In genomic region chr7:84286526-84287225, GRCm38 (mm10) we compare ENCODE assay signal across 31 mouse cellular contexts.
DNase-seq lines count a peak whose midpoint lies in the region; ATAC-seq and TF ChIP-seq lines count a peak whose summit lies in the region.
"Had no signal": no experiment of that assay in that cellular context is flagged by ENCODE, and none has a peak within 500 bp of the region (broad histone marks: within the 10 kb centered on the region; RNA-seq: fewer than 3 reads in every experiment).

No protein-coding gene starts in this region.

- ATAC-seq in forebrain, embryonic 13.5 days, result peak; percentile 79
- ATAC-seq in forebrain, embryonic 11.5 days (replicated peaks; ENCODE audit: low FRiP score), result no peak
- peak; percentile 79 for ATAC-seq in forebrain, embryonic 14.5 days
- ATAC-seq in forebrain, postnatal 0 days, result peak; percentile 80
- no peak for ATAC-seq in midbrain, embryonic 14.5 days (ENCODE audit: low FRiP score, low TSS enrichment)
- ATAC-seq: hindbrain, embryonic 16.5 days; intestine, embryonic 15.5 days; Patski had no signal

- no peak for TF ChIP-seq CTCF in brain, embryonic 14.5 days (IDR thresholded peaks at IDR 0.05; ENCODE audit: borderline replicate concordance, extremely low read depth, insufficient read depth, insufficient read length)
- TF ChIP-seq CTCF in forebrain, postnatal 0 days (IDR thresholded peaks at IDR 0.05; ENCODE audit: low read depth), result no peak

- no peak for TF ChIP-seq POLR2A in brain, embryonic 14.5 days (IDR thresholded peaks at IDR 0.05; ENCODE audit: borderline replicate concordance, extremely low read depth, insufficient read depth, insufficient read length, poor library complexity, severe bottlenecking)

- no peak overlapping the region for H3K4me2 ChIP-seq in forebrain, embryonic 13.5 days
- no peak overlapping the region for H3K4me2 ChIP-seq in forebrain, embryonic 11.5 days (ENCODE audit: low read depth, low read length, severe bottlenecking)
- H3K4me2 ChIP-seq in forebrain, embryonic 14.5 days (ENCODE audit: low read length), result no peak overlapping the region
- no peak overlapping the region for H3K4me2 ChIP-seq in forebrain, postnatal 0 days (ENCODE audit: low read depth)
- H3K4me2 ChIP-seq in midbrain, embryonic 14.5 days (ENCODE audit: low read length), result no peak overlapping the region
- H3K4me2 ChIP-seq: embryonic facial prominence, embryonic 13.5 days; heart, embryonic 12.5 days; heart, embryonic 15.5 days; hindbrain, embryonic 13.5 days; intestine, embryonic 15.5 days had no signal

- H3K4me1 ChIP-seq in forebrain, embryonic 13.5 days, result no peaks in the 10 kb centered on the region; the same call in 1 of the 2 replicates
- H3K4me1 ChIP-seq in forebrain, embryonic 11.5 days (replicated peaks; ENCODE audit: control insufficient read depth, insufficient read depth, low read length), result no peaks in the 10 kb centered on the region
- no peaks in the 10 kb centered on the region for H3K4me1 ChIP-seq in forebrain, embryonic 14.5 days (ENCODE audit: control insufficient read depth, insufficient read depth, low read length)
- H3K4me1 ChIP-seq in forebrain, postnatal 0 days (ENCODE audit: insufficient read depth), result 0 out of 2 replicates have a peak, but pooled peaks cover 3% of the 10 kb centered on the region
- H3K4me1 ChIP-seq in midbrain, embryonic 14.5 days (ENCODE audit: control insufficient read depth, insufficient read depth, low read length), result no peaks in the 10 kb centered on the region
- H3K4me1 ChIP-seq: embryonic facial prominence, embryonic 13.5 days; heart, embryonic 12.5 days; heart, embryonic 15.5 days; hindbrain, embryonic 10.5 days; hindbrain, embryonic 13.5 days; intestine, embryonic 15.5 days had no signal

- H3K27ac ChIP-seq in forebrain, embryonic 13.5 days, result peak overlapping the region; percentile 65
- no peak overlapping the region for H3K27ac ChIP-seq in forebrain, embryonic 11.5 days (ENCODE audit: low read depth, low read length)
- peak overlapping the region; percentile 65 for H3K27ac ChIP-seq in forebrain, embryonic 14.5 days (ENCODE audit: low read depth, low read length)
- H3K27ac ChIP-seq in forebrain, postnatal 0 days (ENCODE audit: low read depth, low read length), result peak overlapping the region; percentile 77
- H3K27ac ChIP-seq in midbrain, embryonic 14.5 days (replicated peaks; ENCODE audit: low read depth, low read length), result no peak overlapping the region
- H3K27ac ChIP-seq: embryonic facial prominence, embryonic 13.5 days; heart, adult 2 months; heart, embryonic 15.5 days; hindbrain, embryonic 10.5 days; hindbrain, embryonic 13.5 days; intestine, embryonic 15.5 days had no signal

- WGBS in forebrain, embryonic 13.5 days, result 67% methylated on average over 8 of the region's 8 CpGs
- WGBS in forebrain, embryonic 11.5 days, result 88% methylated on average over 8 of the region's 8 CpGs
- WGBS in forebrain, embryonic 14.5 days, result 58% methylated on average over 8 of the region's 8 CpGs
- whole genome bisulfite sequencing in forebrain, postnatal 0 days, result 55% methylated on average over 8 of the region's 8 CpGs
- WGBS in midbrain, embryonic 14.5 days, result 86% methylated on average over 8 of the region's 8 CpGs

- DNase-seq in forebrain, embryonic 11.5 days (ENCODE audit: low spot score), result no peak
- DNase-seq in brain, embryonic 14.5 days (ENCODE audit: low read depth), result peak; percentile 87
- DNase-seq in forebrain, embryonic 14.5 days (ENCODE audit: low spot score), result peak; percentile 80
- DNase-seq in forebrain, postnatal 0 days, result no peak
- DNase-seq in midbrain, embryonic 14.5 days, result no peak
- DNase-seq in frontal cortex, postnatal 36 days (ENCODE audit: low spot score in 2 of 2), result no peak
- no peak for DNase-seq in neural tube, embryonic 10.5 days (ENCODE audit: extremely low spot score, low spot score)
- DNase-seq: adrenal gland, postnatal 10 days; adrenal gland, postnatal 36 days; B cell, adult 2 months; cerebellum, adult 18-20 months; cerebellum, adult 9-10 months; cerebellum, postnatal 14 days; gastrocnemius, postnatal 36 days; heart, adult 2 months; heart, postnatal 10 days; heart, postnatal 36 days; kidney, adult 11 months; kidney, adult 8-10 months had no signal

- H3K27me3 ChIP-seq in forebrain, embryonic 13.5 days, result no peaks in the 10 kb centered on the region
- no peaks in the 10 kb centered on the region for H3K27me3 ChIP-seq in forebrain, embryonic 11.5 days (ENCODE audit: control insufficient read depth, insufficient read depth, low read length)
- no peaks in the 10 kb centered on the region for H3K27me3 ChIP-seq in forebrain, embryonic 14.5 days (replicated peaks; ENCODE audit: control insufficient read depth, insufficient read depth, low read length)
- no peaks in the 10 kb centered on the region for H3K27me3 ChIP-seq in forebrain, postnatal 0 days (ENCODE audit: insufficient read depth, low read length)
- H3K27me3 ChIP-seq in midbrain, embryonic 14.5 days (ENCODE audit: control insufficient read depth, insufficient read depth, low read length), result no peaks in the 10 kb centered on the region
- H3K27me3 ChIP-seq: CH12.LX; embryonic facial prominence, embryonic 13.5 days; heart, embryonic 12.5 days; heart, embryonic 15.5 days; hindbrain, embryonic 13.5 days; intestine, embryonic 15.5 days; Patski had no signal

- H3K9ac ChIP-seq in forebrain, embryonic 13.5 days, result no peak overlapping the region
- H3K9ac ChIP-seq in forebrain, embryonic 11.5 days (ENCODE audit: low read length), result no peak overlapping the region
- H3K9ac ChIP-seq in forebrain, embryonic 14.5 days (ENCODE audit: low read length), result no peak overlapping the region
- H3K9ac ChIP-seq in forebrain, postnatal 0 days, result no peak overlapping the region
- H3K9ac ChIP-seq in midbrain, embryonic 14.5 days (replicated peaks; ENCODE audit: low read length), result no peak overlapping the region
- H3K9ac ChIP-seq: embryonic facial prominence, embryonic 13.5 days; heart, embryonic 12.5 days; heart, embryonic 15.5 days; hindbrain, embryonic 13.5 days; intestine, embryonic 15.5 days had no signal

- H3K9me3 ChIP-seq in forebrain, embryonic 13.5 days (replicated peaks), result no peaks in the 10 kb centered on the region
- no peaks in the 10 kb centered on the region for H3K9me3 ChIP-seq in forebrain, embryonic 11.5 days (ENCODE audit: control insufficient read depth, low read length)
- no peaks in the 10 kb centered on the region for H3K9me3 ChIP-seq in forebrain, embryonic 14.5 days (replicated peaks; ENCODE audit: control insufficient read depth, low read length)
- H3K9me3 ChIP-seq in forebrain, postnatal 0 days (ENCODE audit: low read length), result no peaks in the 10 kb centered on the region
- no peaks in the 10 kb centered on the region for H3K9me3 ChIP-seq in midbrain, embryonic 14.5 days (ENCODE audit: control insufficient read depth, low read length)
- H3K9me3 ChIP-seq: embryonic facial prominence, embryonic 13.5 days; G1E; heart, embryonic 12.5 days; heart, embryonic 15.5 days; hindbrain, embryonic 10.5 days; hindbrain, embryonic 13.5 days; intestine, embryonic 15.5 days had no signal

- H3K36me3 ChIP-seq in forebrain, embryonic 13.5 days (ENCODE audit: poor library complexity, severe bottlenecking), result peaks cover 64% of the 10 kb centered on the region
- H3K36me3 ChIP-seq in forebrain, embryonic 11.5 days (ENCODE audit: control insufficient read depth, insufficient read depth, low read length), result no peaks in the 10 kb centered on the region; the same call in 1 of the 2 replicates
- peaks cover 42% of the 10 kb centered on the region for H3K36me3 ChIP-seq in forebrain, embryonic 14.5 days (ENCODE audit: control insufficient read depth, insufficient read depth, low read length)
- H3K36me3 ChIP-seq in forebrain, postnatal 0 days (ENCODE audit: insufficient read depth), result peaks cover 14% of the 10 kb centered on the region
- H3K36me3 ChIP-seq in midbrain, embryonic 14.5 days (ENCODE audit: control insufficient read depth, insufficient read depth, low read length), result peaks cover 59% of the 10 kb centered on the region
- H3K36me3 ChIP-seq: G1E; heart, embryonic 12.5 days; heart, embryonic 15.5 days; intestine, embryonic 15.5 days had no signal

- H3K4me3 ChIP-seq in forebrain, embryonic 13.5 days, result no peak overlapping the region
- no peak overlapping the region for H3K4me3 ChIP-seq in forebrain, embryonic 11.5 days (ENCODE audit: low read depth, low read length)
- no peak overlapping the region for H3K4me3 ChIP-seq in forebrain, embryonic 14.5 days (ENCODE audit: low read depth, low read length)
- H3K4me3 ChIP-seq in forebrain, postnatal 0 days (ENCODE audit: low read depth, low read length), result no peak overlapping the region
- H3K4me3 ChIP-seq in midbrain, embryonic 14.5 days (replicated peaks; ENCODE audit: low read depth, low read length), result no peak overlapping the region
- H3K4me3 ChIP-seq: embryonic facial prominence, embryonic 13.5 days; erythroblast, embryonic 14.5 days; heart, adult 2 months; heart, embryonic 12.5 days; heart, embryonic 15.5 days; hindbrain, embryonic 10.5 days; hindbrain, embryonic 13.5 days; intestine, embryonic 15.5 days had no signal

Comparison
In these comparisons a context has a peak if more than half of its experiments do, and no peak if none do; other contexts are left out.
1. ATAC-seq: peak in forebrain, embryonic 13.5 days (single experiment), forebrain, embryonic 14.5 days (single experiment) and forebrain, postnatal 0 days (single experiment); none in forebrain, embryonic 11.5 days (single experiment) and midbrain, embryonic 14.5 days (single experiment).
2. H3K27ac ChIP-seq: peak in forebrain, embryonic 13.5 days (single experiment), forebrain, embryonic 14.5 days (single experiment) and forebrain, postnatal 0 days (single experiment); none in forebrain, embryonic 11.5 days (single experiment) and midbrain, embryonic 14.5 days (single experiment).
3. DNase-seq: peak in brain, embryonic 14.5 days (single experiment) and forebrain, embryonic 14.5 days (single experiment); none in forebrain, embryonic 11.5 days (single experiment), forebrain, postnatal 0 days (single experiment), midbrain, embryonic 14.5 days (single experiment), frontal cortex, postnatal 36 days (0 of 2) and neural tube, embryonic 10.5 days (single experiment).